Mouse (Mus musculus) layer of hippocampus, postnatal 25 days (tissue): ENCODE measurements at regions not wholly inside any gene's neighbourhood (a gene's known extent, or its start where the extent isn't known, plus 50 kb on each side); places are given as distances from the start of the nearest gene placed in this dataset.

Experiments
- DNase-seq, 2 experiments: peaks; one replicate each; pipeline ENCODE4 v3.0.0; 2022; ENCODE audit warnings: mixed read lengths in 2 of 2, low spot score in 1 of 2; ENCODE audit errors: extremely low spot score in 1 of 2

- DNase-seq = no peak
These were observed 993.8 kb upstream of the Jmjd1c start for GRCm38 (mm10) chr10:66102103-66102502.

DNA sequence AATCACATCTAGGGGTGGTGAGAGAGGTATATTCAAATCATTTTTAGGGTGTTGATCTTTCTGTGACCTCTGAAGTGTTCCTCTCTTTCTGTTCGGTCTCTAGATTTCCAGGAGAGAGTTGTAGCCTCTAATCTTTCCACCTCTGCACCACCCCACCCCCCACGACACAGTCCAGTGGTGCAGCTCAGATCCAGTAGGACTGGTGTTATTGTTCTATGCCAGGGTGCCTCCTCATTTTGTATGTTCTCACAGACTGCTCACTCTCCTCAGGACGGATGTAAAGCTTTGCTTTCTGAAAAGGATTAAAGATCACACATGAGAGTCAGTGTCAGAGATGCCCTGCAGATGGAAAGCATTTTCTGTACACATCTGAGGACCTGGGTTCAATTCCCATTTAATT is 964.6 kb upstream of the Jmjd1c start:
- DNase-seq = no peak

GRCm38 (mm10) chr10:66132025-66132424 is 963.9 kb upstream of the Jmjd1c start:
- DNase-seq = no peak

GRCm38 (mm10) chr10:66142413-66142812 is 953.5 kb upstream of the Jmjd1c start:
- DNase-seq = no peak

- DNase-seq = no peak
These were observed 953.0 kb upstream of the Jmjd1c start for GRCm38 (mm10) chr10:66142910-66143309.

DNA sequence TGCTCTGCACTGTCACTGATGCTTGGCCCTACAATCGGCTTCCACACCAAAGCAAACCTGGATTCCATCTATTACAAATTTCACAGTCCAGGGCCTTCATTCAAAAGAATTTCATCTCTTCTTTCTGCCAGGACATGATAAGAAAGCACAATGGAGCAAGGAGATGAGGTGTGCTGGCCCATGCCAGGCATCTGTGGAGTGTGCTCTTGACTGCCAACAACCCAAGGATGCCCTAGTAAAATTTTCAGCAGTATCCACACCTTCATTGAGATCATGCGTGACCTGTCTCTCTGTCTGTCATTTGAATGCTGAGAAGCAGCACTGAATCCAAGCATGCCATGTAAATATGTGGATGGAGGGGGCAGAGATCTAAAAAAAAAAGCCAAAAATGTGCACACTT is 945.0 kb upstream of the Jmjd1c start:
- DNase-seq = no peak

DNA sequence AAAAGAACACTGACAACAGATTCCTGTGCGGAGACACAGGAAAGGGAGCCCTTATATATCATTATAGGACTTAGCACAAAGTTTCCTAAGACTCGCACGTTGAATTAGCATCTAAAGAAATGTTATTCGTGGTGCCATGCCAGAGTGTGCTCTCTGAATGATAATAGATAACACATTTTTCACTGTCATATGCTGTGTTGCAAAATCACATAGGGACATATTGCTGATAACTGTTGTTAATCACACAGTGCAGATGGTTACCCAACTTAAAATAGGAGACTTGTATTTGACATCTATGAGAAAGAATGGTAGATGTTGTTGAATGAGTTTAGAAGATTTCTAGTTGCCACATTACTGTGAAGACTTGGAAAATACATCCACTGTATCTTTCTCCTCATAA is 943.1 kb upstream of the Jmjd1c start:
- no peak for DNase-seq

GRCm38 (mm10) chr10:66160916-66161556 is 934.9 kb upstream of the Jmjd1c start:
- DNase-seq = no peak

DNA sequence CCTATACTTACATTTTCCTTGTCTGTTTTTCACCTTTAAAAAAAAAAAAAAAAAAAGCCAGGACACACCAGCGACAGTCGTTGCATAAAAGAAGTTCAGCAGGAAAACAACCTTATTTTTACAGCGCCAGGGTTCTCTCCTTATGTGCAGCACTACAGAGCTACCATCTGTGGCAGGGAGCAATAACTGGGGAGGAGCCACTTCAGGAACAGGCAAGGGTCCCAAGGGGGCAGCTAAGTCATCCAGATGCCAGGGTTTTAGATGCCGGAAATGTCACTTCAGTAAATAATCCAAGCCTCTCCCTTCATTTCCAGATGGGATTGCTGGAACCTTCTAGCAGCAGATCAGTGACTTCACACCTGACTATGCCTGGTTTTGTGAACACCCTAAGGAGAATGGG is 923.1 kb upstream of the Jmjd1c start:
- no peak for DNase-seq

GRCm38 (mm10) chr10:66177318-66177717 is 918.6 kb upstream of the Jmjd1c start:
- DNase-seq = no peak

DNA sequence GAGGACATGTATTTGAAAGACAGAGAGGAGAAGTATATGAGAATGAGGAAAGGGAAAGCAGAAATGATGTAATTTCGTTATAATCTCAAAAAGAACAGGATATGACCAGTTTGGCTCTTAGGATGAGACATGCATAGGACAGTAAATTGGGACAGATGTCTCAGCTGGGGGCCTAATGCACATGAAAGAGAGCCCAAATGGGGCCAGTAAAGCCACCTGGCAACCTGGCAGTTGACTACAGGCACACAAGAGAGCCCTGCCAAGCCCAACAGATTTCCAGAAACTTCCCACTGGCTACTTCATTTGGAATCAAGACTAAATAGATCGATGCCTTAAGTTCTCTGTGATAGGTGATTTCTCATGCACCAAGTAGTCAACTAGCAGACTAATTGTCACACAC is 914.7 kb upstream of the Jmjd1c start:
- DNase-seq = no peak

DNA sequence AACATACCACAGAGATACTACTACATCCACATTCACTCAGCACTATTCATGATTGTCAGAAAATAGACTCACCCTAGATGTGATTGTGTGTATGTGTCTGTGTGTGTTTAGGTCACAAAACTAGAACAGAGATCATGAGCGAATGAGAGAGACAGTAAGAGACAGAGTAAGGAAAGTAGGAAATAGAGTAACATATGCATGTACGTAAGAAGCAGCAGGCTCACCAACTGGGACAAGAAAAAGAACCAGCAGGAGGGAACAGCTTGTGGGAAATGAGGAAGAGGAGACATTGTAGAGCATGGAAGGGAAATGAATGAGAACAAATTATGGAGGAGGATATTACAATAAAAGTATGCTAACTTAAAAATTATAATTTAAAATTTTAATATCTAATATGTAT is 912.9 kb upstream of the Jmjd1c start:
- no peak for DNase-seq

DNA sequence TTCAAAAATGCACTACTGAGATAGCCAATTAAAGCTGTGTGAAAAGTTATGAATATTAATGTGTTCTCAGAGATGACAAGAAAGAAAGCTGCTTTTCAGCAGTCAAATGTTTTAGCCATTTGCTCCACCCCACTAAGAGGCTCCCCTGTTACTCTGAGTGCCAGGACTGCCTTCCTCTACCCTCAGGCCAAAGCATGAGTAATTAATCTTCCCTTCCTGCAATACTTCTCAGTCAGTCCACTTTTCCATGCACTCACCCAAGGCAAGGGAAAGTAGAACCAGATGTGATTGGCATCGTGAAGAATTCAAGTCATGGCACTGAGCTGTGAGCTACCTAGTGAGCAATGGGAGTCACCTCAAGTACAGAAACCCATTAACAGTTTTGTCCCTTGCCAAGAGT is 908.9 kb upstream of the Jmjd1c start:
- no peak for DNase-seq

DNA sequence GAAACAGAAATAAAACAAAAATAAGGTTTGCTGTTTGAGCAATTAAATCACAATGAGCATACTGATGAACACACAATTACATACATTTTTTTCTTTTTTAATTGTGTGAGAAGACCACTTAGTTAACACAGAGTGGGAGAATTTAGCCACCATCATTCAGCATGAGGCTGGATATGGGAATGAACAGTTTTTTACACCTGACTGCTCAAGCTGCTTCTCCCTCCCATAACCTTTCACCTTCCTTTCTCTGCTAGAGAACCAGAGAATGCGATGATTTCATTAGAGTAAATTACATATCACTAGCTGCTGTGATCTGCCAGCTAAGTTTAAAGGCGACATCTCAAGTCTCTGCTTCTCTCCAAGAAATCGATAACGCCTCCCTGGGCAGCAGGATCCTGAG is 894.8 kb upstream of the Jmjd1c start:
- no peak for DNase-seq

DNA sequence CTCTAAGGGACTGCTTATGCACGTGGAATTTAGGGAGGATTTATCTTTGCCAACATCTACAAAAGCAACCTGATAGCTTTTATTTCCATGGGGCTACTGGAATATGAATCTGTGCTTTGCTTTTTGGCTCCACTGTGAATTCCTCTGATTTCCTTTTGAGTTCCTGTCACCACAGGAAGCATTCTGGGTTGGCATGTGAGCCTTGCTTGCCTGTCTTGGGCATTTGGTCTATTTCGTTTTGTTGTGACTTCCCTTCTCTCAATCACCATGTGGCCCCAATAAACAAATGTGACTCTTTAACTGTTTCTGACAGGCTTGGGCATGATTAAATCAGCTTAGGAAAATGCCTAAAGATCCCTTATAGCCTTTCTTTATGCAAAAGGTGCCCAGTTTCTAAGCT is 867.8 kb upstream of the Jmjd1c start:
- DNase-seq = no peak

GRCm38 (mm10) chr10:66234370-66234916 is 861.5 kb upstream of the Jmjd1c start:
- no peak for DNase-seq

- no peak for DNase-seq
These were observed 839.5 kb upstream of the Jmjd1c start for GRCm38 (mm10) chr10:66256377-66256776.

- DNase-seq = no peak
These were observed 825.2 kb upstream of the Jmjd1c start for GRCm38 (mm10) chr10:66270647-66271270.

DNA sequence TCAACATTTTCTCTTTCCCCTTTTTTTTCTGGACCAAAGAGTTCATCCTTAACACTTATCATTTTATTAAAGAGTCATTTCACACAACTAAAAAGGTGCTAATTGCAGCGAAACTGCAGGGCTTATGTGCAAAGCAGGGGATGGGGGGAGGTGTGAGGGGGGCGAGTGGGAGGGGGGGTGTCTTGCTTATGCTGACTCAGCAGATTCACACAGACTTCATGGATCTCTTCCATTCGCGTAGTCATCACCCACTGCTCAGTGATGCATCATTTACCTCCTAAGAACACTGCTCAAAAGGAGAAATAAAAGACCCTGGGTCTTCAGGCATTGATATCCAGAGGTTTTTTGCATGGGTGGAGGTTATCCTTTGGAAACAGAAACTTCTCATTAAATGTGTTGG is 800.3 kb upstream of the Jmjd1c start:
- DNase-seq = no peak

- DNase-seq = no peak
These were observed 792.6 kb upstream of the Jmjd1c start for GRCm38 (mm10) chr10:66303235-66303780.

DNA sequence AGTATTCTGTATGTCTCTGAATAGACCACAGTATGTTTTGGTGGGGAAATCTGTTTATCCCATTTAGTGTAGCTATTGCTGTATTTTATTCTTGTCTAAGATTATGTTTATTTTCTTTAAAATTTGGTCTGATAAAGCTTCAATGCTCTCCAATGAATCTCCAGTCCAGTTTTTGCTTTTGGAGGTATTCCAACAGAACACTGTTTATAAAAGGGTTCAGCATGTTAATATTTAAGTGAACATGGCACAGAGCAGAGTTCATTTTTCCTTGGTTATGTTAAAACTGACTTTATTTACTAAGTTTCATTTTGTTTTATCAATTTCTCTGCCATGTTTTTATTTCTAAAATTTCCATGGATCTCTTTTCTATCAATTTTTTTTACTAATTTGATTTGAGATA is 791.0 kb upstream of the Jmjd1c start:
- no peak for DNase-seq

DNA sequence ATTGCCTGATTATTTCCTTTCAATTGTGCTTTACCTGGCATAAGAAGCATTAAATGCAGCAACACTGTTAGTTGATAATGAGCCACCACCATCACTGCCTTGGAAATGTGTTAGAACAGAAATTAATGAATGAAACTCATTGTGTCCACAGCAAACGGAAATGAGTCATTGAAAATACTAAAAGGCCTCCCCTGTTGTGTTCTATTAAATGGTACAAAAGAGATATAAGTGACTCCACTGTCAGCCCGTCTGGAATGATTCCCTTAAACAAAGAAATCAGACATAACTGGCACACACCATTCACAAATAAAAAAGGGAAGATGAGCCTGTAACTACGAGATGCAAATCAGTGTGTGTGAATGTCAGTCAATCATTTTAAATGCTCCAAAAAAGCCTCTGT is 764.8 kb upstream of the Jmjd1c start:
- no peak for DNase-seq
